Mouse (Mus musculus) T-helper 17 cell (primary cell): ENCODE measurements around the gene Tcf7l2.

Experiments used
- in situ Hi-C, 2 experiments: fragments of 300-600 bp; cut with MboI, MseI; formaldehyde crosslinking; loops; 1 replicate in 1 of 2; 2 replicates in 1 of 2; pipeline ENCODE4 v1.15.1; 2025; ENCODE audit warnings: high pct_unique_total_duplicates in 2 of 2

Gene Tcf7l2

GRCm38 (mm10) chr19:55754303-55754702, 12.7 kb downstream of the Tcf7l2 start:
- in situ Hi-C loops, result no loop called here

DNA sequence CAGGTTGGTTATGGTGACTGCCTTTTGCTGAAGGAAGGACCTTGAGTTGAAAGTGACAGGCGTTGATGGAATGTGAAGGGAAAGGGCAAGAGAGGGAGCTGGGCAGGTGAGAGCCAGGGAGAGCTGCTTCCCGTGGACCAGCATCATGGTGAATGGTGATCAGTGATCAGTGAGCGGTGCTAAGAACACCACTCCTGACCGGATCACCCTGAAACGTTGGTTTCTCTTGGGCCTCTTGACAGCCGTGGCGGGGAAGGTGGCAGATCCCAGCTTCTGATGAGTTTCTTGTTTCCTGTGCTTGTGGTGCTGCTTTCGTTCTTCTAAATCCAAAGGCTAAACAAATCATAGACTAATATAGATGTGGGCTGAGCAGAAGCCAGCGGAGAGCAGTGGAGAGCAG, 13.8 kb downstream of the Tcf7l2 start:
- in situ Hi-C loops, result no loop called here

- in situ Hi-C loops, result no loop called here
Measured at GRCm38 (mm10) chr19:55756707-55757106, 15.1 kb downstream of the Tcf7l2 start.

GRCm38 (mm10) chr19:55757403-55757802, 15.8 kb downstream of the Tcf7l2 start:
- in situ Hi-C loops, result no loop called here

- in situ Hi-C loops, result no loop called here
Measured at GRCm38 (mm10) chr19:55758158-55758557, 16.5 kb downstream of the Tcf7l2 start.

GRCm38 (mm10) chr19:55759006-55759405, 17.4 kb downstream of the Tcf7l2 start:
- in situ Hi-C loops, result no loop called here

GRCm38 (mm10) chr19:55761086-55761485, 19.5 kb downstream of the Tcf7l2 start:
- in situ Hi-C loops, result no loop called here

GRCm38 (mm10) chr19:55762187-55762586, 20.6 kb downstream of the Tcf7l2 start:
- in situ Hi-C loops, result no loop called here

DNA sequence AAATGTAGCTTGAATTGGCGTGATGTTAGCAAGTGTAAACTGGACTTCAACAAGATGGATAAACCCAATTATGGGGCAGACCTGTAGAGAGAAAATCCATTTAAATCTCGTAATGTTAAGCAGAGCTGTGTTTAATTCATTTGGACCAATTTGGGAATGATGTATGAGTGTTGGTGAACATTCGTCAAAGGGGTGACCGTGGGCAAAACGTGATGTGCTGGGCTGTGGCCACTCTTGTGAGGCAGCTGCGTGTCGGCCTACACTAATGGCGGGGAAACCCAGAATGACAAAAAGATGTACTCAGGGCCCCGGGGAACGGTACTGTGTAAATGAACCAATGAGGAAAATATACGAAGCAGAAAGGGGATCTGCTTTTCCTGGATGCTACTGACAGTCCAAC, 24.2 kb downstream of the Tcf7l2 start:
- in situ Hi-C loops, result no loop called here

DNA sequence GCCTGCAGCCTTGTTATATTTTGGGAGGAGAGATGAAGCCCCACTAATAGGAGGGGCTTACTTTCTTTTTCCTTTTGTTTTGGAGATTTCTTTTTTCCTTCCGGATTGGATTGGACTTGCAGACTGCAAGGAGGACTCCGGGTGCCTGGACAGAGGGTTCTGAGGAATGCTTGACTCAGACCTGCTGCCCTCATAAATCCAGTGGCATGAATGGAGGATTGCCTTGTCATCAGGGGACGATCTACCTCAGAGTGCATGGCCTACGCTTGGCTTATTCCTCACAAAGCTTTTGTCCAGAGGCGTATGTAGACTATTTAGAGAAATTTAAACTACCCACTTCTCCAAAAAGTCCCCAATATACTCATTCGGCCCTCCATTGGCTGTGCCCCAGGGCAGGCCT, 25.5 kb downstream of the Tcf7l2 start:
- in situ Hi-C loops, result no loop called here

GRCm38 (mm10) chr19:55767579-55767978, 26.0 kb downstream of the Tcf7l2 start:
- in situ Hi-C loops, result no loop called here

DNA sequence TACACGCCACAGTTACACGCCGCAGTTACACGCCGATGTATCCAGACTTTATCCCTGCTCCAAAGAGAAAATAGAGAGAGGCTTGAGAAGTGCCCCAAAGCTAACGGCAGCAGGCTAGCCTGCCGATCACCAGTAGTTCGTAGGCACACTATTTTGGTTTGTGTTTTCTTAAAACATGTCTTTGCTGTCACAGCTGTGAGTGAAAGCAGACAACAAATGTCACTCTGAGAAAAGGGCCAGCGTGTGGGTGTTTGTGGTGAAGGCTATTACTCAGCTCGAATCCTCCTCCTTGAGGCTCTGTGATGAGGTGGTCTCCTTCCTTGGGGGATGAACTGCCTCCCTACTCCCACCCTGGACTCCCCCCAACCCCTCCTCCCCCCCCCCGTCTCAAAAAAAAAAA, 26.6 kb downstream of the Tcf7l2 start:
- in situ Hi-C loops, result no loop called here

- in situ Hi-C loops, result no loop called here
Measured at GRCm38 (mm10) chr19:55768889-55769288, 27.3 kb downstream of the Tcf7l2 start.

DNA sequence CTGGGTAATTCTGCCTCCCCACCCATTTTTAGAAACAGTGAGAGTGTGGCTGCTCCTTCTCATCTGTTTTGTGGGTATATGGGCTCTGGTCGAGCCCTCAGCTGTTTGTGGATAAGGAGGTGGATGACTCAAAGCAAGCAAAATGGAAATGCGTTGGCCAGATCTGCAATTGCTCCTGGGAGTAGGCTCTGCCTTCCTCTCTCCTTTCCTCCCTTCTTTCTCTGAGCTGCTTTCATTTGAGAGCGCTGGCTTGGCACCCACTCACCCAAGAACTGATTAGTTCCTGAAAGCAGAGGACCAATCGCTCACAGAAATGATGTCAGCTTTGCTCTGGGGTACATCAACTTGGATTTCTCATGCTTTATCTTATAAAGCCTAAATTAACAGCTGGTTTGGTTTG, 32.7 kb downstream of the Tcf7l2 start:
- in situ Hi-C loops, result loop anchor here in 1 of 2 experiments (10.0 kb wide), 1 partner anchor 60 kb away; no protein-coding TSS in a partner anchor

- in situ Hi-C loops, result loop anchor here in 1 of 2 experiments (10.0 kb wide), 1 partner anchor 60 kb away; no protein-coding TSS in a partner anchor
Measured at GRCm38 (mm10) chr19:55774824-55775223, 33.2 kb downstream of the Tcf7l2 start.

- in situ Hi-C loops, result loop anchor here in 1 of 2 experiments (10.0 kb wide), 1 partner anchor 55 kb away; no protein-coding TSS in a partner anchor
Measured at GRCm38 (mm10) chr19:55779871-55780270, 38.3 kb downstream of the Tcf7l2 start.

GRCm38 (mm10) chr19:55781087-55781486, 39.5 kb downstream of the Tcf7l2 start:
- in situ Hi-C loops, result no loop called here

GRCm38 (mm10) chr19:55781681-55782080, 40.1 kb downstream of the Tcf7l2 start:
- in situ Hi-C loops, result no loop called here

DNA sequence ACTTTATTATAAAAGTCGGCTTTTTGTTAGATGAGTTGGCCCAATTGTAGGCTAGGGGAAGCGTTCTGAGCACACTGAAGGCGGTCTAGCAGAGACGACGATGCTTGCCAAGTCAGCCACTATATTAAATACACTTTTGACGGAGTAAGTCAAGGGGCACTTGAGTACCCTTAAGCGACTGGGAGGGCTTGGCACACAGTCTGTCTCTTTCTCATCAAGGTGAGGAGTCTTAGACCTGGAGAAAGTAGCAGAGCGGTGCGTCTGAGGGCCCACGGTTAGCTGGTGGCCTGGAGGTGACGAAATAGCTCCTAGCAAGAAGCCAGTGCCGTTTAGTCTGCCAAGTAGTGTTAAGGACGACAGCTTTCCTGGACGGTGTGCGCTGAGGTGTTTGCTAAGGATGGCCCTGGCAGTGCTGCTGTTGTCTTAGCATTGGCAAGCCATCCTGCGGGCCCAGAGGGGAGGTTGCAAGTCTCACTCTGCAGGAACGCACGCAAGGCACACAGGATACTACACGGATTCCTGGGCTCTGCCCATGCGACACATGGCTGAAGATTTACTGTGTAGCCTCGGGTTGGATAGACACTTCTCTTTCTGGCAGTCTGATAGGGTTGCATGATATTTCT, 43.3 kb downstream of the Tcf7l2 start:
- in situ Hi-C loops, result no loop called here

DNA sequence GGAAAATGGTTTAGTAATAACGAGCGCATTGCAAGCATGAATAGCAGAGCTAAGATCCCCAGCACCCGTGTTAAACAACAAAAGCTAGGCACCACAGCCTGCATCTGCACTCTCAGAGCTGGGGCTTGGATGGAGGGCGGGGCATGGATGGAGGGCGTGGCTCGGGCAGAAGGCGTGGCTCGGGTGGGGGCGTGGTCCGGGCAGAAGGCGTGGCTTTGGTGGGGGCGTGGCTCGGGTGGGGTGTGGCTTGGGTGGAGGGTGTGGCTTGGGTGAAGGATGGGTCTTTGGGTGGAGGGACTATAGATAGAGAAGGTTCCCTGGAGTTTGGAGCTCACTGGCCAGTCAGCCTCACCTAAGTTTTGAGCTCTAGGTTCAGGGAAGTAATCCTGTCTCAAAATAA, 45.8 kb downstream of the Tcf7l2 start:
- in situ Hi-C loops, result no loop called here

DNA sequence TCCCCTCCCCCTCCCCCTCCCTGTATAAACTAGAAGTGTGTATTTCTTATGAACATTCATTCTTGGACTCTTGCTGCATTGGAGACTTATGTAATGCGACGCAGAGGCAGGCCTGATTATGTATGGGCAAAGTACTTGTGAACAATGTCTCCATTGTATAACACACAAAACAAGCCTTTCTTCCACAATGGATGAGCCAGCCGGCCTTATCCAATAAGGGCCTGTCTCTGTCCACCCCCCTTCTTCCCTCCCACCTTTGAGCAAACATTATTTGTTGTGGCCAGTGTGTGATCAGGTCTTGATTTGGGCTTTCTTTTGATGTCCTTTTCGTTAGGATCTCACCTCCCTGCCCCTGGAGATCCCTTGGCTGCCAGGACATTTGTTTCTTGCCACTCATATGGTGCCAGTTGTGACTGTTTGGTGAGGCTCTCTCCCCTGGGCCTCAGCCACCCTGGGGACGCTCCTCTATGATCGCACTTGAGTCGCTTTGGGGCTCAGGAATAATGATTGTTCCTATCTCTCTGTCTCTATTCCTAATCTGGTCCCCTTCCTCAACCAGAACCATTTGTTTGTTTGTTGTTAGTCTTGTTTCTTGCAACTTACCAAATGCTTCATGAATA, 46.8 kb downstream of the Tcf7l2 start:
- in situ Hi-C loops, result no loop called here

DNA sequence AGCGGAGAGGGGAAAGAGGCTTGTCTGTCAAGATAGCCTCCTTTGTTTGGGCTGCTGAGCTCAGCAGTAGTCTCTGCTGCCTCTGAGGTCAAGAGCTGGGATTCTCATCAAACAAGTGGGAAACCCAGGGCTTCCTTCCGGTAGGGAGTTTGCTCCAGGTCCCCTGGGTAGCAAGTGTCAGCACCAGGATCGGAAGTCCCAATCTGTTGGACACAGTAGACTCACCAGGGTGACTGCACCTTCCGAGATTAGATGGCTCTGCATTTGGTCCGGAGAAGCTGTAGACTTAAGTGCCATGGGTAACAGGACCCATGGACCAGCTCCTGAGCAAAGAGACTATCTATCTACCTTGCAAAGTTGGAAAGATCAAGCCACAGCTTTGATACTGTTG, 47.3 kb downstream of the Tcf7l2 start:
- in situ Hi-C loops, result no loop called here

DNA sequence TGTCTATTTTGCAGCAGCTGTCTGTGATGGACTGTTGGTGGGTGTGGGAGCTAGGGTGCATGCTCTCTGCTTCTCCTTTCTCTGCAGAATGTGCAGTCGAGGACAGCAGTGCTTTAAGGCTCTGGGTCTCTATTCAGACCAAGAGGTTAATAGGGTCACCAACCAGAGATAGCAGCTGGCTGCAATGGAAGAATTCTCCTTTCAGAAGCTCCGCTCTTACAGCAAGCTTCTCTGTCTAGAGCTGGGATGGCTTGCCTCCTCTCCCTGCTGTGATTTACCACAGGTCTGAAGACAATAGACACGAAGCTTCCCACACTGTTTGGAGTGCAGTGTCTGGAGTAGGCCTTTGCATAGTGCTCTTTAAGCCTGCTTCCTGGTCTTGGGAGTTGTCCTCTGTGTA, 48.2 kb downstream of the Tcf7l2 start:
- in situ Hi-C loops, result no loop called here
